Mouse (Mus musculus) ES-Bruce4 (cell line): ENCODE results near the gene H2-DMb1.

Experiments
- CTCF ChIP-seq: IDR thresholded peaks from one replicate; pipeline ENCODE4 v1.8.1; 2011; ENCODE audit warnings: low read depth, low read length
- POLR2A ChIP-seq: IDR thresholded peaks from one replicate; pipeline ENCODE4 v1.8.1; 2011; ENCODE audit warnings: low read length; ENCODE audit not compliant: insufficient read depth

- TF ChIP-seq POLR2A, result no peak
- TF ChIP-seq CTCF, result no peak
Observed at GRCm38 (mm10) chr17:34141448-34141847, 11.4 kb upstream of the H2-DMb1 start.
